Mouse (Mus musculus) stomach, postnatal 0 days (tissue): ENCODE results near the gene Bud23. TPM values are rescaled to one million over a fixed set of nuclear protein-coding genes. Genes with fewer than 3 reads are reported as not detected.

Experiments
- ATAC-seq: fragments of 200-750 bp; cut with Nextera tagmentation; 2 replicates; pipeline ENCODE4 v1.8.0; 2017; ENCODE audit not compliant: low FRiP score, low TSS enrichment
- DNase-seq: peaks from one replicate; pipeline ENCODE4 v3.0.0-alpha.2; 2016; ENCODE audit warnings: low spot score
- H3K27ac ChIP-seq: fragments of 300-500 bp; sonication (generic); replicated peaks from 2 replicates; pipeline ENCODE4 v1.5.1; 2014; ENCODE audit warnings: mild to moderate bottlenecking, control low read depth
- H3K27me3 ChIP-seq: fragments of 300-500 bp; sonication (generic); 2 replicates; pipeline ENCODE4 v1.6.1; 2014; ENCODE audit warnings: low read length; ENCODE audit not compliant: control insufficient read depth, insufficient read depth
- H3K36me3 ChIP-seq: fragments of 300-500 bp; sonication (generic); 2 replicates; pipeline ENCODE4 v1.6.1; 2014; ENCODE audit warnings: low read length, mixed read lengths; ENCODE audit not compliant: control insufficient read depth, insufficient read depth
- H3K4me1 ChIP-seq: fragments of 300-500 bp; sonication (generic); replicated peaks from 2 replicates; pipeline ENCODE4 v1.6.1; 2014; ENCODE audit warnings: antibody characterized with exemption; ENCODE audit not compliant: control insufficient read depth, insufficient read depth
- H3K4me2 ChIP-seq: fragments of 300-500 bp; sonication (generic); replicated peaks from 2 replicates; pipeline ENCODE4 v1.6.1; 2014; ENCODE audit warnings: low read depth, mild to moderate bottlenecking, control low read depth, moderate library complexity
- H3K4me3 ChIP-seq: fragments of 300-500 bp; sonication (generic); 2 replicates; pipeline ENCODE4 v1.5.1; 2014; ENCODE audit warnings: low read depth, low read length, control low read depth
- H3K9ac ChIP-seq: fragments of 300-500 bp; sonication (generic); 2 replicates; pipeline ENCODE4 v1.6.1; 2014; ENCODE audit warnings: mild to moderate bottlenecking, low read length, control low read depth, mixed read lengths
- H3K9me3 ChIP-seq: fragments of 300-500 bp; sonication (generic); 2 replicates; pipeline ENCODE4 v1.6.1; 2016; ENCODE audit warnings: low read length; ENCODE audit not compliant: control insufficient read depth
- CTCF ChIP-seq: IDR thresholded peaks from 2 replicates; pipeline ENCODE4 v1.5.1; 2016; ENCODE audit warnings: antibody characterized with exemption, low read depth, mild to moderate bottlenecking, moderate library complexity
- EP300 ChIP-seq: optimal IDR thresholded peaks from 2 replicates; pipeline ENCODE3; 2016; ENCODE audit warnings: antibody characterized with exemption
- WGBS: fragments of 180-500 bp; shearing (Covaris S2); extraction: QIAGEN DNeasy Blood & Tissue Kit; methylation state at CpG from one replicate; pipeline ENCODE4 v1.1.7; 2014; 5-methylcytosine and 5-hydroxymethylcytosine counted together
- polyA plus RNA-seq: library from polyadenylated mRNA; unstranded; fragments of >200 nt; fragmentation: Nextera tagmentation; extraction: Ambion mirVana; gene quantifications from 2 replicates; pipeline ENCODE4 v1.2.1, GENCODE M21; 2015

Bud23 gene
- polyA plus RNA-seq, 1 experiment from 2014 or later = 51.9 TPM

DNA sequence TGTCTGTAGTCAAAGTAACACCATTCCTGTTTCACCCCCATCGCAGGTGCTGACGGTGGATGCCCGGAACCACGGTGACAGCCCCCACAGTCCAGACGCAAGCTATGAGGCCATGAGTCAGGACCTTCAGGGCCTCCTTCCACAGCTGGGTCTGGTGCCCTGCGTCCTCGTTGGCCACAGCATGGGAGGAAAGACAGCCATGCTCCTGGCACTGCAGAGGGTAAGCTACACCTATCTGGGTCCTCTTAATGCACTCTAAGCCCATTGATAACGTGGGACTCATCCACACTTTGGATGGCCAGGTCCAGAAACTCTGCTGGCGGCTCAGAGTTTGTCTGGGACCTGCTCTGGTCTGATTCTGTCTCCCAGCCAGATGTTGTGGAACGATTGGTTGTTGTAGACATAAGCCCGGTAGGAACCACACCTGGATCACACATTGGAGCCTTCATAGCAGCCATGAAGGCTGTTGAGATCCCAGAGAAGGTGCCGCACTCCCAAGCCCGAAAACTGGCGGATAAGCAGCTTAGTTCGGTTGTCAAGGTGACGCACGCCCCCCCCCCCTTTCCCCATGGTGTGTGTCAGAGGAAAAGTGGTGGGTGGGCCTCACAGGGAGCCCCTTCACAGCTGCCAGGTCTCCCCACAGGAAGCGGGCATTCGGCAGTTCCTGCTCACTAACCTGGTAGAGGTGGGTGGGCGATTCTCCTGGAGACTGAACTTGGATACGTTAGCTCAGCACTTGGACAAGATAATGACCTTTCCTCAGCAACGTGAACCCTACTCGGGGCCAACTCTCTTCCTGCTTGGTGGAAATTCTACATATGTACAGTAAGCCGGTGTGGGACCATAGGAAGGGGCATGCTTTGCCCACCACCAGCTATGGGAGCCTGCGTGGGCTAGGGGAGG, 53.7 kb downstream of the Bud23 start:
- H3K27me3 ChIP-seq = no peaks in the 10 kb centered on the region
- no peak overlapping the region for H3K4me2 ChIP-seq
- no peak overlapping the region for H3K9ac ChIP-seq
- ATAC-seq = no peak
- no peak overlapping the region for H3K4me3 ChIP-seq
- H3K9me3 ChIP-seq = no peaks in the 10 kb centered on the region
- no peaks in the 10 kb centered on the region for H3K36me3 ChIP-seq
- TF ChIP-seq CTCF (no peak), EP300 (no peak)
- H3K4me1 ChIP-seq = peaks cover 3% of the 10 kb centered on the region; the same call in 1 of the 2 replicates
- H3K27ac ChIP-seq = no peak overlapping the region; the same call in 1 of the 2 replicates
- 86% methylated on average over 25 of the region's 25 CpGs for WGBS
- DNase-seq = no peak

DNA sequence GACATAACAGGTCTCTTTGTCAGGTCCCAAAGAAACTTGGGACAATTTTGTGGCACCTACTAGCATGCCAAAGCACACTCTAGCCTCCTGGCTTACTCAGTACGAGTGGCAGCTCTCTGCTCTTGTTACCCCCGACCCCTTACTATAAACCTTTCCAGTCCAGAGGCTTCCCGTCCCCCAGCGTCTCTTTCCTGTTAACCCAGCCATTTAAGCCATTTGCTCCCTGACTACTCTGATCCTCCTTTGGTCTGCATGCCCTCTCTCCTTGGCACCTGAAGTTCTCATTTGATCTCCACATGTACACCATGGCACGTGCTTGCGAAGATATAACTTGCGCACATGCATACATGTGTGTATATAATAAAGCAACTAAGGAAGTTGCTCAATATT, 54.4 kb downstream of the Bud23 start:
- Histone ChIP-seq H3K4me2 (peak overlapping the region; percentile 58), H3K27ac (peak overlapping the region; percentile 98; the same call in 1 of the 2 replicates), H3K4me1 (peaks cover 3% of the 10 kb centered on the region; the same call in 1 of the 2 replicates), H3K27me3 (no peaks in the 10 kb centered on the region), H3K36me3 (no peaks in the 10 kb centered on the region), H3K4me3 (peak overlapping the region; percentile 62), H3K9me3 (no peaks in the 10 kb centered on the region), H3K9ac (peak overlapping the region; percentile 75)
- no peak for TF ChIP-seq CTCF
- TF ChIP-seq EP300 = no peak
- ATAC-seq = no peak
- no peak for DNase-seq
- 50% methylated on average over 7 of the region's 7 CpGs for whole genome bisulfite sequencing

GRCm38 (mm10) chr5:135009590-135010319, 55.0 kb downstream of the Bud23 start:
- DNase-seq (peak; percentile 92), ATAC-seq (peak; percentile 65)
- under 1% methylated on average over 32 of the region's 37 CpGs for WGBS
- Histone ChIP-seq H3K27me3 (no peaks in the 10 kb centered on the region), H3K36me3 (no peaks in the 10 kb centered on the region), H3K4me3 (peak overlapping the region; percentile 62), H3K9ac (peak overlapping the region; percentile 75), H3K4me1 (peaks cover 3% of the 10 kb centered on the region; the same call in 1 of the 2 replicates), H3K4me2 (peak overlapping the region; percentile 58), H3K9me3 (no peaks in the 10 kb centered on the region), H3K27ac (peak overlapping the region; percentile 98)
- TF ChIP-seq CTCF = no peak
- TF ChIP-seq EP300 = no peak

DNA sequence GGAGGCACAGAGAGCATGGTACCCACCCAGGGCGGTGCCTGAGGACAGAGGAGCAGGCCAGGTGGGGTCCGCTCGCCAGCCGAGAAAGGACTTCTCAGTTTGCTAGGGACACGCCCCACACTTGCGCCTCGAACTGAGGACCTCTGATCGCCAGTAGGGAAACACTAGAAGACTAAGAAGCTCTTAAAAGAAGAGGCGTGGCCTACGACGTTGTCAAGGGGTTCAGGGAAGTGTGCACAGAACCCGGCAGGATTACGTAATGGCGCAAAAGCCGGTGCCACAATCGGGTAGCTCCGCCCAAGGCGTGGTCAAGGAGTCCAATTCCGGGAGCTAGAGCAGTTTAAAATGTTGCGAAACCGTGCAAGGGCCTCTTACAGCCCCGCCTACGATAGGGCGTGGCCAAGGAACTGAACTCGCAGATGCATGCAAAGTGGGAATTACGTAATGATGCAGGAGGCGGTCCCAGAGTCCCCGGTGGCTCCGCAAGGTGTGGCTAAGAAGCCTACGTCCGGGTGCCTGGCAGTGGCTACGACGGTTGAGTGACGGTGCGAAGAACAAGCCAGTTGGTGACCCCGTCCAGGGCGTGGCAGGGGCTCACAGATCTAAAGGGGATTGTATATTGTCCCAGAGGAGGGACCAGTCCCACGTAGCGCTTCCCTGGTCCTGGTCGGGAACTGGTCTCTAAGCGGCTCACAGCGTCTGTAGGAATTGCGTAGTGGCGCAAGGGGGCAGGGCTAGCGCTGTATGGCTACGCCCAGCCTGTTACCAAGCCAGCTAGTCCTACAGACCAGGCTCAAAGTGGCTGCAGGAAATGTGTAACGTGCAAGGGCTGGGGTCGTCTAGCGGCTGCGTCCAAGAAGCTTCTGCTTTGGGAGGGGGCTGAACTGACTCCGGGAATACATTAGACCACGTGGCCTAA, 55.8 kb downstream of the Bud23 start, which contains the start of gene Abhd11:
Abhd11 (plus strand) TSS at position 482 of the 919 bp plus-strand sequence.
- H3K4me2 ChIP-seq = peak within 1 kb of the TSS; percentile 77
- no peaks in the 10 kb centered on the region for H3K9me3 ChIP-seq
- H3K9ac ChIP-seq = peak within 1 kb of the TSS; percentile 75
- no peaks in the 10 kb centered on the region for H3K27me3 ChIP-seq
- peak within 1 kb of the TSS; percentile 62 for H3K4me3 ChIP-seq
- TF ChIP-seq CTCF (peak; percentile 42), EP300 (peak; percentile 72)
- DNase-seq (peak; percentile 100), ATAC-seq (peak; percentile 90)
- peaks cover 3% of the 10 kb centered on the region; the same call in 1 of the 2 replicates for H3K4me1 ChIP-seq
- no peaks in the 10 kb centered on the region for H3K36me3 ChIP-seq
- under 1% methylated on average over 52 of the region's 52 CpGs for WGBS
- peak within 1 kb of the TSS; percentile 98 for H3K27ac ChIP-seq

DNA sequence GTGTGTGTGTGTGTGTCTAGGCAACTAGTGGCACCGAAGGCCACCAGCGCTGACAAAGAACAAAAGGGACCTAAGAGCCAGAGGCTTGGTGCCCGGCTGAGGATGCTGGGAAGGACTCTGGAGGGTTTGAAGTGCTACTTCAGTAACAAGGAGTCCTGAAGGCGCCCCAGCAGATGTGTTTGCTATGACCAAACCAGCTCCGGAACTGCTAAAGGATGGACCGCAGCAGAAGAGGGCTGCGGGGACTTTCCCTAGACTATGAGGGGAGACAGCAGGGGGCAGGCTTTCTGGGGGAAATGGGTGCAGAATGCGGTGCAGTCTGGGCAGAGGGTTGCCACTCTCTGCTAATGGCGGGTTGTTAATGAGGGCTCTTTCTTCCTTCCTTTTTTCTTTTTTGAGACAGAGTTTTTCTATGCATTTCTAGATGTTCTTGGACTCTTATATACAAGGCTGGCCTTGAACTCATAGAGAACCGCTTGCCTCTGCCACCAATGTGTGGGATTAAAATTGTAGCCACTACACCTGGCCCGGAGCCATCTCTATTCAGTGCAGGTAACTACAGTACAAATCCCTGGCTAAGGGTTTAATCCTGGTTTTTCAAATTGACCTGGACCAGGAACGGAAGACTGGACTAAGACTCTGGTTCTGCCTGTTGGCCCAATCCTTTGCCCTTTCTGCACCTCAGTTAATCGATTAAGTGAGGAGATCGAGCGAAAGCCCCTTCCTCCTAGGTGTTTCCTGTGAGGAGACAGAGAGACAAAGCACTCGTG, 56.8 kb downstream of the Bud23 start:
- WGBS = 30% methylated on average over 16 of the region's 16 CpGs
- H3K9me3 ChIP-seq = no peaks in the 10 kb centered on the region
- peak overlapping the region; percentile 77 for H3K4me2 ChIP-seq
- peak overlapping the region; percentile 94 for H3K27ac ChIP-seq
- peaks cover 3% of the 10 kb centered on the region; the same call in 1 of the 2 replicates for H3K4me1 ChIP-seq
- H3K27me3 ChIP-seq = no peaks in the 10 kb centered on the region
- peak; percentile 68 for DNase-seq
- no peak for ATAC-seq
- H3K36me3 ChIP-seq = no peaks in the 10 kb centered on the region
- H3K4me3 ChIP-seq = peak overlapping the region; percentile 41
- TF ChIP-seq CTCF (peak; percentile 53), EP300 (no peak)
- peak overlapping the region; percentile 67 for H3K9ac ChIP-seq

Other genes starting within 250 kb of the Bud23 start
- not detected in 2 replicates for gene Tmem270, start 158.2 kb downstream of the Bud23 start, polyA plus RNA-seq
- gene Cldn13, start 149.4 kb downstream of the Bud23 start, polyA plus RNA-seq = 0.24 and 0.29 TPM in 2 replicates
- 9.4 and 10.2 TPM in 2 replicates for gene Mettl27, start 132.6 kb downstream of the Bud23 start, polyA plus RNA-seq
- 43.8 and 51.6 TPM in 2 replicates for gene Cldn4, start 118.0 kb downstream of the Bud23 start, polyA plus RNA-seq
- 15.4 and 16.2 TPM in 2 replicates for gene Cldn3, start 78.7 kb downstream of the Bud23 start, polyA plus RNA-seq
- gene Abhd11, start 55.8 kb downstream of the Bud23 start, polyA plus RNA-seq = 56.5 and 64.0 TPM in 2 replicates
- gene Stx1a, start 41.5 kb downstream of the Bud23 start, polyA plus RNA-seq = 5.3 TPM in 2 replicates
- 24.3 and 26.1 TPM in 2 replicates for gene Dnajc30, start 757 bp downstream of the Bud23 start, polyA plus RNA-seq
- gene Vps37d, start 13.3 kb upstream of the Bud23 start, polyA plus RNA-seq = 3.3 and 3.4 TPM in 2 replicates
- 0.22 and 0.91 TPM in 2 replicates for gene Mlxipl, start 24.9 kb upstream of the Bud23 start, polyA plus RNA-seq
- gene Tbl2, start 84.7 kb upstream of the Bud23 start, polyA plus RNA-seq = 9.9 and 11.6 TPM in 2 replicates
- 46.4 and 50.4 TPM in 2 replicates for gene Bcl7b, start 103.3 kb upstream of the Bud23 start, polyA plus RNA-seq
- gene Baz1b, start 122.3 kb upstream of the Bud23 start, polyA plus RNA-seq = 9.6 and 10.2 TPM in 2 replicates
- gene Fzd9, start 186.3 kb upstream of the Bud23 start, polyA plus RNA-seq = 0.42 and 0.54 TPM in 2 replicates